ENCODE assay signal across 13 mouse cellular contexts in the genomic region with DNA sequence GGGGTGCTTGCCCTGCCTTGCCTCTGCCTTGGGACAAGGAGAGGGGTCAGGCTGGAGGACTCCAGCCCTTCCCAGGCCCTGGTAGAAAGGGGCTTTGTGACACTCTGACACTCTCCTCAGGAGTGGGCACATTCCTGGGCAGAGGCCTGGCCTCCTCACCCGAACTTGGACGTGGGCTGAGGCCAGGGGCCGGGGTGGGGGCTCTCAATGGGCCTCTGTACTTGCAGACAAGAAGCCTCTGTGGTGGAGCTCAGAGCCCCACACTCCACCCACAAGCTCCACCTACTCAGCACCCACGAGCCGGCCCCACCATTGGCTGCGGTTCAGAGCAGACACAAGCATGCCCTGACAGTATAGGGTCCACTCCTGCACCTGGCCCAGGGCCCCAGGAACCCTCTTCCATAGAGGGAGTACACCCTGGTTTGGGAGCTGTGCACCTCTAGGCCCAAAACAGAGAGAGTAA. TPM values are rescaled to one million over a fixed set of nuclear protein-coding genes. Genes with fewer than 3 reads are reported as not detected.
DNase-seq lines count a peak whose midpoint lies in the region; ATAC-seq and TF ChIP-seq lines count a peak whose summit lies in the region.
"Had no signal": no experiment of that assay in that cellular context is flagged by ENCODE, and none has a peak within 500 bp of the region (broad histone marks: within the 10 kb centered on the region; RNA-seq: fewer than 3 reads in every experiment).

No protein-coding gene starts in this region.

- TF ChIP-seq CTCF in lung, embryonic 14.5 days (IDR thresholded peaks at IDR 0.05; ENCODE audit: low read depth): no peak
- no peak for TF ChIP-seq CTCF in heart, postnatal 0 days (IDR thresholded peaks at IDR 0.05; ENCODE audit: low read depth)

- no peak overlapping the region for H3K4me2 ChIP-seq in heart, embryonic 16.5 days (ENCODE audit: low read depth, low read length)
- H3K4me2 ChIP-seq in lung, embryonic 14.5 days: no peak overlapping the region
- H3K4me2 ChIP-seq in heart, postnatal 0 days (ENCODE audit: low read depth, low read length): no peak overlapping the region

- H3K4me1 ChIP-seq in heart, embryonic 16.5 days (ENCODE audit: control insufficient read depth, insufficient read depth, low read length): peaks cover 46% of the 10 kb centered on the region
- peaks cover 5% of the 10 kb centered on the region for H3K4me1 ChIP-seq in lung, embryonic 14.5 days (ENCODE audit: insufficient read depth)
- peaks cover 47% of the 10 kb centered on the region for H3K4me1 ChIP-seq in heart, postnatal 0 days (ENCODE audit: control insufficient read depth, insufficient read depth)

- H3K36me3 ChIP-seq in heart, embryonic 16.5 days (ENCODE audit: control insufficient read depth, insufficient read depth): peaks cover 43% of the 10 kb centered on the region
- H3K36me3 ChIP-seq in lung, embryonic 14.5 days (ENCODE audit: insufficient read depth): peaks cover 50% of the 10 kb centered on the region
- H3K36me3 ChIP-seq in heart, postnatal 0 days (replicated peaks; ENCODE audit: control insufficient read depth, insufficient read depth, low read length): peaks cover 70% of the 10 kb centered on the region

- WGBS in heart, embryonic 16.5 days: 64% methylated on average over 6 of the region's 6 CpGs
- 66% methylated on average over 6 of the region's 6 CpGs for WGBS in lung, embryonic 14.5 days
- 53% methylated on average over 6 of the region's 6 CpGs for WGBS in heart, postnatal 0 days

- no peak for ATAC-seq in heart, embryonic 16.5 days (replicated peaks; ENCODE audit: extremely low read depth, insufficient read depth, low FRiP score)
- ATAC-seq in lung, embryonic 14.5 days (ENCODE audit: insufficient read depth): peak; percentile 19; the same call in 1 of the 2 replicates
- ATAC-seq in heart, postnatal 0 days (ENCODE audit: insufficient read depth, low read depth): no peak
- ATAC-seq: activated CD4-positive, CD25-positive, alpha-beta regulatory T cell, adult 4 months had no signal

- no peaks in the 10 kb centered on the region for H3K9me3 ChIP-seq in heart, embryonic 16.5 days (replicated peaks; ENCODE audit: control insufficient read depth, low read length)
- no peaks in the 10 kb centered on the region for H3K9me3 ChIP-seq in lung, embryonic 14.5 days (ENCODE audit: low read depth, low read length)
- H3K9me3 ChIP-seq in heart, postnatal 0 days (replicated peaks; ENCODE audit: control insufficient read depth, low read length): no peaks in the 10 kb centered on the region

- DNase-seq in heart, postnatal 36 days: no peak
- DNase-seq in lung, embryonic 14.5 days: no peak
- no peak for DNase-seq in lung, postnatal 10 days
- peak; percentile 81 for DNase-seq in brain, adult 2 months (ENCODE audit: low read depth, low spot score)
- DNase-seq in heart, postnatal 0 days (ENCODE audit: low spot score): no peak
- no peak for DNase-seq in kidney, adult 8-10 months
- DNase-seq in embryo, embryonic 9.5 days (ENCODE audit: extremely low spot score): no peak
- DNase-seq: embryo, embryonic 11 days; right cerebral cortex, postnatal 25 days had no signal

- intact Hi-C loops in heart, postnatal 36 days (cut with DNase I): loop anchor here (5.0 kb wide), 2 partner anchors 36 to 56 kb away; partner anchors contain the start of gene Hspg2

- 0 out of 2 replicates have a peak overlapping the region, but pooled peaks have one; percentile 9 for H3K27ac ChIP-seq in heart, embryonic 16.5 days (ENCODE audit: low read length)
- H3K27ac ChIP-seq in lung, embryonic 14.5 days (ENCODE audit: low read depth): no peak overlapping the region
- H3K27ac ChIP-seq in heart, postnatal 0 days (ENCODE audit: low read depth): peak overlapping the region; percentile 43; the same call in 1 of the 2 replicates

- H3K4me3 ChIP-seq in heart, embryonic 16.5 days (ENCODE audit: low read length): no peak overlapping the region
- no peak overlapping the region for H3K4me3 ChIP-seq in lung, embryonic 14.5 days (ENCODE audit: low read depth, low read length)
- no peak overlapping the region for H3K4me3 ChIP-seq in heart, postnatal 0 days (ENCODE audit: low read depth, low read length)

- H3K9ac ChIP-seq in heart, embryonic 16.5 days (ENCODE audit: low read length): no peak overlapping the region
- no peak overlapping the region for H3K9ac ChIP-seq in lung, embryonic 14.5 days
- peak overlapping the region; percentile 30 for H3K9ac ChIP-seq in heart, postnatal 0 days (replicated peaks; ENCODE audit: low read depth, low read length)

- no peaks in the 10 kb centered on the region for H3K27me3 ChIP-seq in heart, embryonic 16.5 days (ENCODE audit: control insufficient read depth, insufficient read depth, low read length)
- H3K27me3 ChIP-seq in lung, embryonic 14.5 days (ENCODE audit: insufficient read depth, low read length): no peaks in the 10 kb centered on the region
- H3K27me3 ChIP-seq in heart, postnatal 0 days (ENCODE audit: control insufficient read depth, insufficient read depth, low read length): no peaks in the 10 kb centered on the region

- no peak for TF ChIP-seq EP300 in heart, postnatal 0 days (IDR thresholded peaks at IDR 0.05; ENCODE audit: low read depth)

RNA-seq across cellular contexts. Expression of gene Hspg2, which starts 35.0 kb away (rescaled TPM):
- 52.0 and 56.3 TPM in 2 replicates for polyA plus RNA-seq in heart, embryonic 16.5 days (2015; fragmentation: Nextera tagmentation; extraction: Ambion mirVana)
- 100 to 1,000 TPM; 240 to 255 TPM for total RNA-seq in heart, postnatal 36 days (2021)
- polyA plus RNA-seq in lung, embryonic 14.5 days (2014; fragmentation: Nextera tagmentation; extraction: Ambion mirVana): 51.2 and 58.1 TPM in 2 replicates
- total RNA-seq in heart, postnatal 0 days (2014; rRNA removed; ENCODE audit: low replicate concordance): 473 and 516 TPM in 2 replicates
- polyA plus RNA-seq in heart, postnatal 0 days (2015; fragmentation: Nextera tagmentation; extraction: Ambion mirVana): 41.2 and 42.4 TPM in 2 replicates
- total RNA-seq: monocyte, adult 5-6 weeks had no signal
- polyA plus RNA-seq: activated CD4-positive, CD25-positive, alpha-beta regulatory T cell, adult 4 months had no signal

RNA-seq across cellular contexts. Expression of gene 1700013G24Rik, which starts 50.5 kb away (rescaled TPM):
- not detected in 2 replicates for polyA plus RNA-seq in heart, embryonic 16.5 days (2015; fragmentation: Nextera tagmentation; extraction: Ambion mirVana)
- total RNA-seq in heart, postnatal 36 days (2021): not detected
- polyA plus RNA-seq in lung, embryonic 14.5 days (2014; fragmentation: Nextera tagmentation; extraction: Ambion mirVana): not detected in 2 replicates
- total RNA-seq in heart, postnatal 0 days (2014; rRNA removed; ENCODE audit: low replicate concordance): not detected in 2 replicates
- polyA plus RNA-seq in heart, postnatal 0 days (2015; fragmentation: Nextera tagmentation; extraction: Ambion mirVana): not detected in 2 replicates
- total RNA-seq: liver, adult 2 months; monocyte, adult 5-6 weeks had no signal
- polyA plus RNA-seq: activated CD4-positive, CD25-positive, alpha-beta regulatory T cell, adult 4 months; liver, adult 2 months had no signal
